Mouse (Mus musculus) heart, adult 2 months (tissue): ENCODE measurements around the gene Ube2n.

Experiments used
- CTCF ChIP-seq: fragments of 200-600 bp; IDR thresholded peaks from 2 replicates; pipeline ENCODE4 v1.8.1; 2022; ENCODE audit warnings: antibody characterized with exemption, mild to moderate bottlenecking, moderate library complexity
- POLR2A ChIP-seq: fragments of 200-500 bp; IDR thresholded peaks from 2 replicates; pipeline ENCODE4 v1.6.1; 2011; ENCODE audit warnings: mild to moderate bottlenecking, low read depth, low read length, control low read depth; ENCODE audit not compliant: insufficient read depth

GRCm38 (mm10) chr10:95589196-95589595 lies 74.3 kb downstream of the Ube2n start:
- TF ChIP-seq CTCF (no peak), POLR2A (no peak)
